Mouse (Mus musculus) liver, adult 2 months (tissue): ENCODE measurements at regions not wholly inside any gene's neighbourhood (a gene's known extent, or its start where the extent isn't known, plus 50 kb on each side); places are given as distances from the start of the nearest gene placed in this dataset.

ENCODE experiments used
- CTCF ChIP-seq: fragments of 200-500 bp; IDR thresholded peaks from 2 replicates; pipeline ENCODE4 v1.5.1; 2011; ENCODE audit warnings: low read depth, low read length, control low read depth
- POLR2A ChIP-seq: fragments of 200-500 bp; IDR thresholded peaks from 2 replicates; pipeline ENCODE4 v1.6.1; 2011; ENCODE audit warnings: low read length, control low read depth; ENCODE audit not compliant: insufficient read depth; ENCODE audit errors: extremely low read depth

- TF ChIP-seq CTCF, result no peak
- no peak for TF ChIP-seq POLR2A
Measured at GRCm38 (mm10) chr19:33065274-33066200, 308.2 kb downstream of the Pten start.
